Mouse (Mus musculus) C2C12 (cell line): ENCODE results near the gene Sec22c. TPM values are rescaled to one million over a fixed set of nuclear protein-coding genes. Genes with fewer than 3 reads are reported as not detected.

Source experiments
- H3K27me3 ChIP-seq: one replicate; pipeline ENCODE4 v1.6.1; 2011; ENCODE audit not compliant: control insufficient read depth, insufficient read depth, insufficient read length
- H3K36me3 ChIP-seq: one replicate; pipeline ENCODE4 v1.6.1; 2011; ENCODE audit not compliant: control insufficient read depth, insufficient read depth
- H3K4me3 ChIP-seq: one replicate; pipeline ENCODE4 v1.5.1; 2011; ENCODE audit warnings: mild to moderate bottlenecking, control low read depth; ENCODE audit not compliant: poor library complexity, insufficient read depth, severe bottlenecking
- H3K79me2 ChIP-seq: one replicate; pipeline ENCODE4 v1.6.1; 2011; ENCODE audit not compliant: control insufficient read depth, insufficient read depth
- H3K79me3 ChIP-seq: one replicate; pipeline ENCODE4 v1.6.1; 2011; ENCODE audit warnings: low read depth, control low read depth
- H3ac ChIP-seq: one replicate; pipeline ENCODE3; 2011; ENCODE audit warnings: low read depth; ENCODE audit not compliant: control insufficient read depth, insufficient read length
- CEBPB ChIP-seq: IDR thresholded peaks from one replicate; pipeline ENCODE4 v1.6.1; 2011; ENCODE audit warnings: low read depth, mild to moderate bottlenecking, control low read depth, moderate library complexity
- CTCF ChIP-seq: IDR thresholded peaks from one replicate; pipeline ENCODE4 v1.5.1; 2011; ENCODE audit not compliant: control insufficient read depth, insufficient read depth, insufficient read length
- FOSL1 ChIP-seq: IDR thresholded peaks from one replicate; pipeline ENCODE4 v1.8.0; 2011; ENCODE audit warnings: mild to moderate bottlenecking, low read length; ENCODE audit not compliant: poor library complexity, insufficient read depth, severe bottlenecking
- MAX ChIP-seq: IDR thresholded peaks from one replicate; pipeline ENCODE4 v1.6.1; 2011; ENCODE audit warnings: mild to moderate bottlenecking, control low read depth
- MYOD1 ChIP-seq: IDR thresholded peaks from one replicate; pipeline ENCODE4 v1.6.1; 2011; ENCODE audit warnings: low read depth; ENCODE audit not compliant: control insufficient read depth, insufficient read length
- MYOG ChIP-seq: IDR thresholded peaks from one replicate; pipeline ENCODE4 v1.6.1; 2011; ENCODE audit not compliant: control insufficient read depth, insufficient read length; ENCODE audit errors: extremely low read depth
- USF1 ChIP-seq: IDR thresholded peaks from one replicate; pipeline ENCODE4 v1.6.1; 2011; ENCODE audit warnings: low read depth, mild to moderate bottlenecking, control low read depth, moderate library complexity
- long read RNA-seq, 2 experiments: library from polyadenylated mRNA; unstranded; transcript quantifications; one replicate each; pipeline ENCODE4 v2.0.0; 2019 to 2020
- polyA plus RNA-seq: library from polyadenylated mRNA; unstranded; fragments of >200 nt; fragmentation: generic; extraction: Trizol; gene quantifications from one replicate; pipeline ENCODE4 v1.2.1, GENCODE M21; 2012; ENCODE audit warnings: missing spikeins

Gene Sec22c
- 8.0 TPM for polyA plus RNA-seq
- long read RNA-seq, experiment 1, partial matches to known transcripts, result 0 of 7 reads
- long read RNA-seq, experiment 1, other reads (novel, unspliced or antisense), result 2 of 7 reads
- long read RNA-seq, experiment 2, full-length matches to known transcripts, result 17 of 36 reads
- long read RNA-seq, experiment 2, partial matches to known transcripts, result 2 of 36 reads
- long read RNA-seq, experiment 2, other reads (novel, unspliced or antisense), result 17 of 36 reads

- Histone ChIP-seq H3ac (peak within 1 kb of the TSS; percentile 85), H3K36me3 (no peaks in the 10 kb centered on the region), H3K79me3 (no peaks in the 10 kb centered on the region), H3K27me3 (no peaks in the 10 kb centered on the region), H3K4me3 (peak within 1 kb of the TSS; percentile 40), H3K79me2 (no peaks in the 10 kb centered on the region)
- TF ChIP-seq MYOG (no peak), MAX (peak; percentile 33), CTCF (no peak)
Observed at GRCm38 (mm10) chr9:121704646-121705625, at the start of gene Sec22c. Sec22c (minus strand) TSS chr9:121705490.

- H3K4me3 ChIP-seq, result no peak overlapping the region
- TF ChIP-seq MAX (no peak), MYOG (no peak), CTCF (no peak), USF1 (no peak), FOSL1 (no peak), MYOD1 (no peak), CEBPB (no peak)
- H3K27me3 ChIP-seq, result no peaks in the 10 kb centered on the region
- H3K79me3 ChIP-seq, result no peaks in the 10 kb centered on the region
- H3ac ChIP-seq, result no peak overlapping the region
- H3K79me2 ChIP-seq, result no peaks in the 10 kb centered on the region
- peaks cover 63% of the 10 kb centered on the region for H3K36me3 ChIP-seq
Observed at GRCm38 (mm10) chr9:121754624-121755023, 49.3 kb upstream of the Sec22c start.

GRCm38 (mm10) chr9:121752774-121753173 lies 47.5 kb upstream of the Sec22c start:
- Histone ChIP-seq H3K79me3 (no peaks in the 10 kb centered on the region), H3K4me3 (no peak overlapping the region), H3ac (no peak overlapping the region), H3K79me2 (no peaks in the 10 kb centered on the region), H3K36me3 (peaks cover 82% of the 10 kb centered on the region), H3K27me3 (no peaks in the 10 kb centered on the region)
- TF ChIP-seq FOSL1, result no peak
- no peak for TF ChIP-seq CTCF
- no peak for TF ChIP-seq CEBPB
- TF ChIP-seq MYOG, result no peak
- TF ChIP-seq MAX, result no peak
- no peak for TF ChIP-seq MYOD1
- TF ChIP-seq USF1, result no peak

- peaks cover 7% of the 10 kb centered on the region for H3K79me2 ChIP-seq
- no peak overlapping the region for H3ac ChIP-seq
- no peaks in the 10 kb centered on the region for H3K27me3 ChIP-seq
- no peak overlapping the region for H3K4me3 ChIP-seq
- peaks cover 79% of the 10 kb centered on the region for H3K36me3 ChIP-seq
- TF ChIP-seq FOSL1, result no peak
- no peaks in the 10 kb centered on the region for H3K79me3 ChIP-seq
Observed at GRCm38 (mm10) chr9:121744051-121744450, 38.8 kb upstream of the Sec22c start.

- Histone ChIP-seq H3K79me2 (peaks cover 17% of the 10 kb centered on the region), H3K36me3 (peaks cover 60% of the 10 kb centered on the region)
Observed at GRCm38 (mm10) chr9:121741168-121741567, 35.9 kb upstream of the Sec22c start.

More at GRCm38 (mm10) chr9:121741168-121741567, 35.9 kb upstream of the Sec22c start:
- Histone ChIP-seq H3K79me3 (no peaks in the 10 kb centered on the region), H3K4me3 (no peak overlapping the region), H3ac (no peak overlapping the region), H3K27me3 (no peaks in the 10 kb centered on the region)
- TF ChIP-seq MYOG (no peak), MYOD1 (no peak), FOSL1 (no peak), MAX (no peak), USF1 (no peak), CEBPB (no peak), CTCF (no peak)
